Mouse (Mus musculus) liver, embryonic 13.5 days (tissue): ENCODE results near the gene Tfr2. TPM values are rescaled to one million over a fixed set of nuclear protein-coding genes. Genes with fewer than 3 reads are reported as not detected.
A peak's percentile ranks its signal among the peaks of the same experiment; 100 is the strongest.

Source experiments
- ATAC-seq: fragments of 200-750 bp; cut with Nextera tagmentation; 2 replicates; pipeline ENCODE4 v1.8.0; 2017; ENCODE audit warnings: low read depth, mild to moderate bottlenecking, moderate number of reproducible peaks, moderate library complexity
- DNase-seq: peaks from one replicate; pipeline ENCODE4 v3.0.0; 2022
- H3K27ac ChIP-seq: fragments of 300-500 bp; sonication (generic); 2 replicates; pipeline ENCODE4 v1.5.1; 2015; ENCODE audit warnings: moderate library complexity, mild to moderate bottlenecking, inconsistent platforms
- H3K27me3 ChIP-seq: fragments of 300-500 bp; sonication (generic); 2 replicates; pipeline ENCODE4 v1.6.1; 2015; ENCODE audit warnings: mild to moderate bottlenecking, inconsistent platforms
- H3K36me3 ChIP-seq: fragments of 300-500 bp; sonication (generic); 2 replicates; pipeline ENCODE4 v1.6.1; 2015; ENCODE audit warnings: mild to moderate bottlenecking, inconsistent platforms
- H3K4me1 ChIP-seq: fragments of 300-500 bp; sonication (generic); replicated peaks from 2 replicates; pipeline ENCODE4 v1.6.1; 2015; ENCODE audit warnings: inconsistent platforms
- H3K4me2 ChIP-seq: fragments of 300-500 bp; sonication (generic); 2 replicates; pipeline ENCODE4 v1.6.1; 2015; ENCODE audit warnings: inconsistent platforms, mild to moderate bottlenecking, moderate library complexity
- H3K4me3 ChIP-seq: fragments of 300-500 bp; sonication (generic); replicated peaks from 2 replicates; pipeline ENCODE4 v1.5.1; 2015; ENCODE audit warnings: mild to moderate bottlenecking, inconsistent platforms
- H3K9ac ChIP-seq: fragments of 300-500 bp; sonication (generic); 2 replicates; pipeline ENCODE4 v1.6.1; 2015; ENCODE audit warnings: mild to moderate bottlenecking, inconsistent platforms
- H3K9me3 ChIP-seq: fragments of 300-500 bp; sonication (generic); replicated peaks from 2 replicates; pipeline ENCODE4 v1.6.1; 2016; ENCODE audit warnings: inconsistent platforms
- WGBS: fragments of 180-500 bp; shearing (Covaris S2); methylation state at CpG from one replicate; pipeline ENCODE4 v1.1.7; 2015; ENCODE audit not compliant: insufficient replicate concordance; 5-methylcytosine and 5-hydroxymethylcytosine counted together
- polyA plus RNA-seq: library from polyadenylated mRNA; unstranded; fragments of >200 nt; fragmentation: Nextera tagmentation; extraction: Ambion mirVana; gene quantifications from 2 replicates; pipeline ENCODE4 v1.2.1, GENCODE M21; 2015

Gene Tfr2
- polyA plus RNA-seq: 41.5 and 45.7 TPM in 2 replicates

DNA sequence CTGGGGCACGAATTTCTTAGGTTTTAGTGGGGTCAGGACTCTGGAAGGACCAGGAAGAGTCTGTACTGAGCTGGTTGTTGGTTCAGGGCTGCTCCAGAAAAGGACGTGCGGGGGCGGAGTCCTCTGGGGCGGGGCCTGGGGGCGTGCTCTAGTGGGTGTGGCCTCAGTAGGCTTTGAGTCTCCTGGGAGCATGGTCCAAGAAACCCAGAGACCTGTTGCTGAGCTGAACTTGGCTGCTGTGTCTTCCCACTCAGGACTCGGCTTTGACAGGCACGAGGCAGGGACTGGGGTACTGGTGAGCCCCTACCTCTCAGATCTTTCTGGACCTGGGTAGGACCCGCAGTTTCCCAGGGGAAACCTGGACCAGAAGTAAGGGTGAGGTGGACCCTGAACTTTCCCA lies at the start of gene Tfr2:
Gene Tfr2 (plus strand): TSS at position 176 of the 400 bp plus-strand sequence.
- Histone ChIP-seq H3K4me1 (peaks cover 66% of the 10 kb centered on the region), H3K9ac (peak within 1 kb of the TSS; percentile 80), H3K27me3 (peaks cover 9% of the 10 kb centered on the region; the same call in 1 of the 2 replicates), H3K27ac (peak within 1 kb of the TSS; percentile 95), H3K36me3 (peaks cover 18% of the 10 kb centered on the region), H3K4me2 (peak within 1 kb of the TSS; percentile 95), H3K9me3 (no peaks in the 10 kb centered on the region), H3K4me3 (peak within 1 kb of the TSS; percentile 71)
- ATAC-seq (peak; percentile 80), DNase-seq (peak; percentile 92)
- WGBS: 4% methylated on average over 9 of the region's 9 CpGs

DNA sequence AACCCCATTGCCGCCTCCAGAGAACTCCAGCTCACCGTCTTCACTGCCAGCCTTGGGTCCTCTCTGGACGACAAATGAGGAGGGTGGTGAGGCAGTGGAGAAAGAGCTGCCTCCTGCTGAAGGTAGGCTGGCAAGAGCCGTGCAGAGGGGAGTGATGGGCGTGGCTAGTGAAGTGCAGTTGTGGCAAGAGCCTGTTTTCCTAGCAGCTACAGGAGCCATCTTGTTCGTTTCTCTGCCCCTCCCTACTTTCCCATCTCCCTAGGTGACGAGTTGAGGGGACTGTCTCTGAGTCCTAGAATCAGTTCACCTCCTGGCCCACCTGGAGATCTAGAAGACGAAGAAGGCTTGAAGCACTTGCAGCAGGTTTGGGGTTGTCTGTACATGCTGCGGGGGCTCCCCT lies 47.8 kb upstream of the Tfr2 start:
- ATAC-seq: no peak
- Histone ChIP-seq H3K27me3 (no peaks in the 10 kb centered on the region), H3K36me3 (peaks cover 93% of the 10 kb centered on the region), H3K9ac (no peak overlapping the region), H3K9me3 (no peaks in the 10 kb centered on the region), H3K27ac (no peak overlapping the region), H3K4me3 (no peak overlapping the region), H3K4me1 (peaks cover 37% of the 10 kb centered on the region), H3K4me2 (no peak overlapping the region)
- 64% methylated on average over 9 of the region's 9 CpGs for WGBS
- no peak for DNase-seq

DNA sequence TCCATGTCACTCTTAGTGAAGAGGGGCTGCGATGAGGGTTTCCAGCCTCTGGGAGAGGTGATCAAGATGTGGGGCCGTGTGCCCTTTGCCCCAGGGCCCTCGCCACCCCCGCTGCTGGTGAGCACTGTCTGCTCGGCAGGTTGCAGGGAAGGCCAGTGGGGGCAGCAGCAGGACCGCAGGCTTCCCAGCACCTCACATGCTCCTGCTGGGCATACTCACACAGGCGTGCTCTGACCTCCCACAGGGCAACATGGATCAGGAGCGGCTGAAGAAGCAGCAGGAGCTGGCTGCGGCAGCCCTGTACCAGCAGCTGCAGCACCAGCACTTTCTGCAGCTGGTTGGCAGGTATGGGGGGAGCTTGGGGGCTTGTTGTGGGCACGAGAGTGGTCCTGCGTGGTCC lies 46.9 kb upstream of the Tfr2 start:
- Histone ChIP-seq H3K4me2 (no peak overlapping the region), H3K36me3 (peaks cover 96% of the 10 kb centered on the region), H3K27ac (peak overlapping the region; percentile 27; the same call in 1 of the 2 replicates), H3K9me3 (no peaks in the 10 kb centered on the region), H3K4me3 (no peak overlapping the region), H3K4me1 (peaks cover 37% of the 10 kb centered on the region), H3K9ac (no peak overlapping the region), H3K27me3 (no peaks in the 10 kb centered on the region)
- DNase-seq (no peak), ATAC-seq (no peak)
- WGBS: 82% methylated on average over 11 of the region's 11 CpGs

DNA sequence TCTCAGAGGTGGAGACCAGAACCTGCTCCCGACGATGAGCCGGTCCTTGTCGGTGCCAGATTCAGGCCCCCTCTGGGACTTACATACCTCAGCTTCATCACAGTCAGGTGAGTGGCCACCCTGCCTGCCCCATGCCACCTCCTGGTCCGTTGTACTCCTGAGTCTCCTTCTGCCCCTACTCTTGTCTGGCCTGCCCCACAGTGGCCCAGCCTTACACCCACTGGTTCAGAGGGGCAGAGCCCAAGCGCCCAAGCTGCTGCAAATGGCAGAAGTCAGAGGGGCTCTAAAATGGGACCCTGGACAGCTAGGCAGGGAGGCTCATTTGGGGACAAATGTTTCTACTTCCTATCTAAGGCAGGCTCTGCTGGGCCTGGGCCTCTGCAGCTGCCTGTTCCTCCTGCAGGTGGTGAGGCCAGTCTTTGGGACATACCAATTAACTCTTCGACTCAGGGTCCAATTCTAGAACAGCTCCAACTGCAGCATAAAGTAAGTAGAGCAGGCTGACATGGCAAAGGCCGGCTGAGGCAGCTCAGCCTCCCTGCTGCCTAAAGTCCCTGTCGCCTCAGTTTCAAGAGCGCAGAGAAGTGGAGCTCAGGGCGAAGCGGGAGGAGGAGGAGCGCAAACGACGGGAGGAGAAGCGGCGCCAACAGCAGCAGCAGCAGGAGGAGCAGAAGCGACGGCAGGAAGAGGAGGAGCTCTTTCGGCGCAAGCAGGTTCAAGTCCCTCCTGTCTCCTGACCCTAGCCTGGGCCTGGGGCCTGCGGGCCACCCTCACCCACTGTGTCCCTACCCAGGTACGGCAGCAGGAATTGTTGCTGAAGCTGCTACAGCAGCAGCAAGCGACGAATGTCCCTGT lies 46.0 kb upstream of the Tfr2 start:
- Histone ChIP-seq H3K4me2 (no peak overlapping the region), H3K4me3 (no peak overlapping the region), H3K36me3 (peaks cover 99% of the 10 kb centered on the region), H3K27me3 (no peaks in the 10 kb centered on the region), H3K9me3 (no peaks in the 10 kb centered on the region), H3K27ac (no peak overlapping the region), H3K9ac (no peak overlapping the region), H3K4me1 (peaks cover 42% of the 10 kb centered on the region)
- WGBS: 86% methylated on average over 25 of the region's 25 CpGs
- no peak for ATAC-seq
- no peak for DNase-seq

DNA sequence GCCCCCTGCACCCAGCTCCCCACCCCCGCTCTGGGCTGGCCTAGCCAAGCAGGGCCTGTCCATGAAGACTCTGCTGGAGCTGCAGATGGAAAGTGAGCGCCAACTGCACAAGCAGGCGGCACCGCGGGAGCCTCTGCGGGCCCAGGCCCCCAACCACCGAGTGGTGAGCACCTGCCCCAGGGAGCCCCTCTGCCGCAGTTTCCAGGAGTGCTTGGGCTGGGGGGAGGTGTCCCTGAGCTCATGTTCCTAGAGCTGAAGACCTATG lies 45.5 kb upstream of the Tfr2 start:
- H3K36me3 ChIP-seq: peaks cover 99% of the 10 kb centered on the region
- no peak overlapping the region for H3K4me3 ChIP-seq
- H3K4me1 ChIP-seq: peaks cover 45% of the 10 kb centered on the region
- no peak overlapping the region for H3K4me2 ChIP-seq
- DNase-seq: no peak
- ATAC-seq: no peak
- H3K27ac ChIP-seq: no peak overlapping the region
- WGBS: 83% methylated on average over 8 of the region's 8 CpGs
- H3K9me3 ChIP-seq: no peaks in the 10 kb centered on the region
- H3K27me3 ChIP-seq: no peaks in the 10 kb centered on the region
- no peak overlapping the region for H3K9ac ChIP-seq

DNA sequence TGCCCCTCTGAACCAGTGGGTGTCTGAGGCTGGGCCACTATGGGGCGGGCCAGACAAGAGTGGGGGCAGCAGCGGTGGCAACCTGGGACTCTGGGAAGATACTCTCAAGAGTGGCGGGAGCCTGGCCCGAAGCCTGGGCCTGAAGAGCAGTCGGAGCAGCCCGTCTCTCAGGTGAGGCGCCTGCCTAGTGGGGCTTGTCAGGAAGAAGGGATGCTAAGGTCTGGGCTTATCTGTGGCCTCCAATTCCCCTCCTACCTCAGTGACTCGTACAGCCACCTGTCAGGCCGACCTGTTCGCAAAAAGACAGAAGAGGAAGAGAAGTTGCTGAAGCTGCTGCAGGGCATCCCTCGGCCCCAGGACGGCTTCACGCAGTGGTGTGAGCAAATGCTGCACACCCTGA lies 45.0 kb upstream of the Tfr2 start:
- 83% methylated on average over 13 of the region's 13 CpGs for WGBS
- Histone ChIP-seq H3K27me3 (no peaks in the 10 kb centered on the region), H3K9me3 (no peaks in the 10 kb centered on the region), H3K4me1 (peaks cover 48% of the 10 kb centered on the region), H3K4me3 (no peak overlapping the region), H3K27ac (no peak overlapping the region), H3K9ac (no peak overlapping the region), H3K36me3 (peaks cover 99% of the 10 kb centered on the region), H3K4me2 (no peak overlapping the region)
- no peak for DNase-seq
- ATAC-seq: no peak

DNA sequence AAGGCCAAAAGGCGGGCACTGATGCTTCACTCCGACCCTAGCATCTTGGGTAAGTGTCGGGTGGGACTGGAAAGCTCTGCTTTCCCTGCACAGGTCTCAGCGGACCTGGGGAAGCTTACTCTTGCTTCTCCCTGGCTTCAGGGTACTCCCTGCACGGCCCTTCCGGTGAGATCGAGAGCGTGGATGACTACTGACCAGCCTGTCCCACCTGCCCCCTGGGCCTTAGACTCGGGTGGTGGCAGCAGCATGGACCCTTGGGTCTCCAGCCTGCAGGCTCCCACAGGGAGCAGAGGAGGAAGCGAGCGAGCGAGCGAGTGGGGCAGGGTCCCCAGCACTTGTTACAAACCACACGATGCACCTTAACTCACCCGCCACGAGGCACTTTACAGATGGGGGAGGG lies 44.1 kb upstream of the Tfr2 start:
- 74% methylated on average over 16 of the region's 16 CpGs for WGBS
- H3K36me3 ChIP-seq: peaks cover 99% of the 10 kb centered on the region
- H3K27ac ChIP-seq: no peak overlapping the region
- no peaks in the 10 kb centered on the region for H3K9me3 ChIP-seq
- peaks cover 56% of the 10 kb centered on the region for H3K4me1 ChIP-seq
- no peak overlapping the region for H3K4me3 ChIP-seq
- no peaks in the 10 kb centered on the region for H3K27me3 ChIP-seq
- H3K4me2 ChIP-seq: no peak overlapping the region
- ATAC-seq: no peak
- no peak for DNase-seq
- no peak overlapping the region for H3K9ac ChIP-seq

DNA sequence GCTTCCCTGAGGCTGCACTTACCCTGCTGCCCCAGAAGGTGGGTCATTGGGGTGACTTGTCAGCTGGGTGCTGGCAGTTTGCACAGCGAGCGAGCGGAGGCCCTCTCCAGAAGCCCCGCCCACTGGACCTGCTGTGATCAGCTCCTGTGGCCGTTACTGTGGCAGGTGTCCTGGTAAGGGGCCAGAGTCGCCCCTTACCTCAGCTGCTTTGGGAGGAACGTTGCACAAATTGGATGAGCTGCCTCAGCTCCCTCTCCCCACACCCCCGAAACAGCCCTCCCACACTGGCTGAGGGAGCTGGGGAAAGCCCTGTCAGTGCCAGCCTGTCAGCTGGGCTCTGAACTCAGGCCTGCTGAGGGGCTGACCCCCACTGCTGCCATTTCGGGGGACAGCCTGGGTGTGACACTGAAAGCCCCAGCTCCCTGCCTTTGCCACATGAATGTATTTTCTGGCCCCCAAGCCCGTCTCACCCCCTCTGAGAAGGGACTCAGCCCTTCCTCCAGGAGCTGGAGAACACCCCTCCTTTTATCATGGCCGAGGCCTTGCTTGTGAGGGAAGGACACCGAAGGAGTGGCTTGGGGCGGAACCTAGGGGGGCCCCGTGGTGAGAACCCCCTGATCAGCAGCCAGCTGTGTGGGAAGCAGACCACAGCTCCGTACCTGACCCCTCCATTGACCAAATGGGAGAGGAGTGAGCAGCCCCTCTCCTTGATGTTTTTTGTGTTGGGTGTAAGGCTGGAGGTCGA lies 43.3 kb upstream of the Tfr2 start:
- Histone ChIP-seq H3K27me3 (no peaks in the 10 kb centered on the region), H3K9ac (peak overlapping the region; percentile 49; the same call in 1 of the 2 replicates), H3K36me3 (peaks cover 92% of the 10 kb centered on the region), H3K4me2 (peak overlapping the region; percentile 21; the same call in 1 of the 2 replicates), H3K4me3 (no peak overlapping the region), H3K9me3 (no peaks in the 10 kb centered on the region), H3K27ac (peak overlapping the region; percentile 68), H3K4me1 (peaks cover 65% of the 10 kb centered on the region)
- ATAC-seq (peak; percentile 37), DNase-seq (no peak)
- WGBS: 26% methylated on average over 16 of the region's 16 CpGs

DNA sequence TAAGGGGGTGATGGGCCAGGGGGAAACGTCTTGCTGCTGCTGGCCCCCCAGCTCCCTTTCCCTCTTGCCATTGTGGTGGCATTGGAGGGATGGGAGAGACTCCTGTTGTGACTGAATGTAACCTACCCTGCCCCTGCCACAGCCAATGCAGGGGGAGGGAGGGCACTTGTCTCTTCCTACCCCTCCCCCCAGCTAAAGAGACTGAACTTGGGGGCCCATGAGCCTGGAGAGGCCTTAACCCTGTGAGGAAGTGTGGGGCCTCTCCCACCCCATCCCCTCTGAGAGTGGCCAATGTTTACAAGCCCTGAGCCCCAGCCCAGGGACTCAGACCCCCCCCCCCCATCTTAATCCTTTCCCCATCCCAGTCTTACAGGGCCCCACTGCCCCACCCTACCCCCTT lies 42.2 kb upstream of the Tfr2 start:
- Histone ChIP-seq H3K36me3 (peaks cover 81% of the 10 kb centered on the region), H3K4me1 (peaks cover 70% of the 10 kb centered on the region), H3K9me3 (no peaks in the 10 kb centered on the region), H3K4me2 (no peak overlapping the region), H3K27me3 (no peaks in the 10 kb centered on the region), H3K4me3 (no peak overlapping the region), H3K9ac (no peak overlapping the region), H3K27ac (no peak overlapping the region; the same call in 1 of the 2 replicates)
- ATAC-seq (no peak), DNase-seq (no peak)
- 38% methylated on average over 1 of the region's 1 CpGs for whole genome bisulfite sequencing

DNA sequence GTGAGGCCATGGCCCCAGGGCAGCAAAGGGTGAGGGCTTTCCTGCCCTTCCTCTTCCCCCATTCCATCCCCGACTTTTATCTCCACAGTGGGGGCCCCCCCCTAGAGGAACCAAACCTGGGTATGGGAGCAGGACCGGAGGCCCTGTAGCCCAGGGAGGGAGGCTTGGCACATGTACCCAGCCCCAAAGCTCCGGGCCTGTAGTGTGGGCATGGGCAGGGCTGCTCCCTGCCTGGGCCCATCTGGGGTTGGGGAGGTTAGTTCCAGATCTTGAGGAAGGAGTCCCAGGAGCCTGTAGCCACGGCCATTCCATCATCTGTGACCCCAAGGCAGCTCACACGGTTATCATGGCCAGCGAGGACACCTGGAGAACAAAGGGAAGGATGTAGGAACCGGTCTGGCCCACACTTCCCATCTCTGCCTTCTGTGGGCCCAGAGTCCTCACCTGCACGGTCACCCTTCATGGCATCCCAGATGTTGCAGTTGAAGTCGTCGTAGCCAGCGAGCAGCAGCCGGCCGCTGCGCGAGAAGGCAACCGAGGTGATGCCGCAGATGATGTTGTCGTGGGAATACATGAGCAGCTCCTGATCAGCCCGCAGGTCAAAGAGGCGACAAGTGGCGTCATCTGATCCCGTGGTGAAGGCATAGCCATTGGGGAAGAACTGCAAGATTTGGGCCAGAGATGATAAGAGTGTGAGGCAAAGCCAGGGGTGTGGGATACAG lies 41.2 kb upstream of the Tfr2 start:
- peaks cover 71% of the 10 kb centered on the region for H3K36me3 ChIP-seq
- ATAC-seq: no peak
- H3K9me3 ChIP-seq: no peaks in the 10 kb centered on the region
- H3K4me3 ChIP-seq: no peak overlapping the region
- H3K27ac ChIP-seq: no peak overlapping the region
- no peak for DNase-seq
- H3K4me2 ChIP-seq: no peak overlapping the region
- H3K27me3 ChIP-seq: no peaks in the 10 kb centered on the region
- 81% methylated on average over 22 of the region's 22 CpGs for WGBS
- no peak overlapping the region for H3K9ac ChIP-seq
- H3K4me1 ChIP-seq: peaks cover 65% of the 10 kb centered on the region
